Mouse (Mus musculus) cortical plate, adult 2 months (tissue): ENCODE measurements around the gene Tspan9. TPM values are rescaled to one million over a fixed set of nuclear protein-coding genes. Genes with fewer than 3 reads are reported as not detected.
A peak's percentile ranks its signal among the peaks of the same experiment; 100 is the strongest.

Experiments used
- H3K27ac ChIP-seq: fragments of 200-500 bp; 2 replicates; pipeline ENCODE4 v1.5.1; 2012; ENCODE audit warnings: low read length, control low read depth, inconsistent platforms; ENCODE audit not compliant: insufficient read depth
- H3K4me1 ChIP-seq: fragments of 200-500 bp; 2 replicates; pipeline ENCODE4 v1.6.1; 2011; ENCODE audit warnings: low read length; ENCODE audit not compliant: control insufficient read depth, insufficient read depth
- H3K4me3 ChIP-seq: fragments of 200-500 bp; 2 replicates; pipeline ENCODE4 v1.5.1; 2011; ENCODE audit warnings: mild to moderate bottlenecking, low read length, control low read depth; ENCODE audit not compliant: insufficient read depth
- CTCF ChIP-seq: fragments of 200-500 bp; IDR thresholded peaks from 2 replicates; pipeline ENCODE4 v1.5.1; 2011; ENCODE audit warnings: mild to moderate bottlenecking, control low read depth, low read length; ENCODE audit not compliant: insufficient read depth; ENCODE audit errors: extremely low read depth
- POLR2A ChIP-seq: fragments of 200-500 bp; IDR thresholded peaks from 2 replicates; pipeline ENCODE4 v1.6.1; 2011; ENCODE audit warnings: mild to moderate bottlenecking, low read length, control low read depth; ENCODE audit not compliant: insufficient read depth; ENCODE audit errors: extremely low read depth
- polyA plus RNA-seq: library from polyadenylated mRNA; depleted of rRNA; stranded (reverse); fragments of >200 nt; gene quantifications from 2 replicates; pipeline ENCODE4 v1.2.3, GENCODE M21; 2012

Tspan9 gene
- polyA plus RNA-seq, 1 experiment = 55.5 TPM

GRCm38 (mm10) chr6:128065982-128066381 lies 77.4 kb downstream of the Tspan9 start:
- no peaks in the 10 kb centered on the region for H3K4me1 ChIP-seq
- TF ChIP-seq POLR2A = no peak
- no peak overlapping the region for H3K4me3 ChIP-seq
- H3K27ac ChIP-seq = no peak overlapping the region

DNA sequence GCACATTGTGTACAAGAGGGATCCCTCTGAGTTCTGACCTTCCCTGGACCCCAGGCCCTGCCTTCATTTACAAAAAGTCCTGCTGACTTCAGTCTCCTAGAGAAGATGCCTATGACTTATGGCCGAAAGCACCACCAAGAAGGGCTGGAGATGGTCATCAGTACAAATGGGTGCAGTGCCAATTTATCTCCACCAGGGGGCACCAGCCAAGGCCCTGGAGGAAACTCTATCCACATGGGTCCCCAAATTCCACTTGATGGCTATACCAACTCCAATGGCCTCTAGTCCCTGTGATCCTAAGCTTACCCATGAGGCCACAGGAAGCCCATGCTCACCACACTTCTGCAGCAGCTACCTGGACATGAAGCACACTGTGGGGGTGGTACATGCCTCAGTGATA lies 79.9 kb downstream of the Tspan9 start:
- peak; percentile 51 for TF ChIP-seq CTCF
- no peak for TF ChIP-seq POLR2A
- no peak overlapping the region for H3K27ac ChIP-seq
- no peaks in the 10 kb centered on the region for H3K4me1 ChIP-seq
- H3K4me3 ChIP-seq = no peak overlapping the region

DNA sequence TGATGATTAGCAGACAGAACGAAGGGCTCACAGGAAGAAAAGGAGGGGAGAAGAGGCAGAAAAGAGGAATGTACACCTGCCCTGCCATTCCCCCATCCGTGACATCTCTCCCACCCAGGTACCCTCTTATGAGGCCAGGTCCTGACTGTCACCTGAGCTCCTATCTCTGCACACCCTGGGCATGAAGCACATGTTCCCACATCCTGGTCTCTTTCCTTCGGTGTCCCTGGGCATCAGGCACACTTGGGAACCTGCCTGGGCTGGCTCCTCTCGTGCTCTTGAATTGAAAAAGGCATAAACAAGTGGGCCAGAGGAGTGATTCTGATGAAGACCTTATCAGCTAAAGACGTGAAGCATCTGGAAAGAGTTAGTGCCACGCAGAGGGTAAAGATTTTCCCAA lies 80.6 kb downstream of the Tspan9 start:
- Histone ChIP-seq H3K4me3 (no peak overlapping the region), H3K4me1 (0 out of 2 replicates have a peak, but pooled peaks cover 3% of the 10 kb centered on the region), H3K27ac (no peak overlapping the region)
- TF ChIP-seq POLR2A = no peak
- no peak for TF ChIP-seq CTCF

- H3K27ac ChIP-seq = no peak overlapping the region
- H3K4me1 ChIP-seq = 0 out of 2 replicates have a peak, but pooled peaks cover 3% of the 10 kb centered on the region
- TF ChIP-seq CTCF (no peak), POLR2A (no peak)
- no peak overlapping the region for H3K4me3 ChIP-seq
Observed at GRCm38 (mm10) chr6:128062216-128062615, 81.2 kb downstream of the Tspan9 start.

DNA sequence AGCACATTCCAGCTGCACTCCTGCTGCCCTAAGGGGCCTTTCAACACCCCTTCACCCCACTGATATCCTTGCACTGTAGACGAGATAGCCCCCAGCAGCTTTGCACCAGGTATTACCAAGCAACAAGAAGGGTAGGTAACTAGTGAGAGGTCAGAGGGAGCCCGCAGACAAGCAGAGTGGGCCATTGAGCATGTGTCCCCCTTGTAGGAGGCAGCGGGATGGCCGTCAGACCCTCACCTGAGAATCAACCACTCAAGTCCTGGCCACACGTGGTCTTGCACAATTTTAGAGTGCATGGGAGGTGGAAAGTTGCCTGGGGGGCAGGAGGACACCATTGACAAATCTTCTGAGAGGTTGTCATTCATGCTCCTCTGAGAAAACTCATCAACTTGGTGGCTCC lies 82.1 kb downstream of the Tspan9 start:
- no peak overlapping the region for H3K27ac ChIP-seq
- no peak overlapping the region for H3K4me3 ChIP-seq
- TF ChIP-seq POLR2A (no peak), CTCF (no peak)
- 0 out of 2 replicates have a peak, but pooled peaks cover 3% of the 10 kb centered on the region for H3K4me1 ChIP-seq

DNA sequence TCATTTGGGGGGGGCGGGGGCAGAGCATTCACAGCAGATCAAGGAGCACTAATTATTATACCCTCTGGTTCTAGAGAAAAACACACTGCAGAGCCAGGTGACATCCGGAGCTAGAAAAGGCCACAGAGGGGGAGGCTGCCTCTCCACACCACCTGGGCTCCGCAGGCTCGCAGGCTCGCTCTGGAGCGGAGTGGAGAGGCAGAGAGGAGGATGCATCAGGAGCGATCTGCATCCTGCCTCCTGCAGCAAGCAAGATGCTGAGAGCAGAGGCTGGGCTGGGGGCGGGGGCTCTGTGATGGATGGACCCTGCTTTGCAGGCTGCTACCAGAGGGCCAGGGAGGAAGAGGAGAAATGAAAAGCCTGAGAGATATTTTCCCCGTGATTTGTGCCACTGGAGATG lies 84.8 kb downstream of the Tspan9 start:
- TF ChIP-seq POLR2A (no peak), CTCF (no peak)
- Histone ChIP-seq H3K4me3 (no peak overlapping the region), H3K4me1 (0 out of 2 replicates have a peak, but pooled peaks cover 3% of the 10 kb centered on the region), H3K27ac (no peak overlapping the region)

- TF ChIP-seq CTCF (no peak), POLR2A (no peak)
- 0 out of 2 replicates have a peak, but pooled peaks cover 3% of the 10 kb centered on the region for H3K4me1 ChIP-seq
- H3K27ac ChIP-seq = no peak overlapping the region
- no peak overlapping the region for H3K4me3 ChIP-seq
Observed at GRCm38 (mm10) chr6:128058157-128058556, 85.2 kb downstream of the Tspan9 start.

DNA sequence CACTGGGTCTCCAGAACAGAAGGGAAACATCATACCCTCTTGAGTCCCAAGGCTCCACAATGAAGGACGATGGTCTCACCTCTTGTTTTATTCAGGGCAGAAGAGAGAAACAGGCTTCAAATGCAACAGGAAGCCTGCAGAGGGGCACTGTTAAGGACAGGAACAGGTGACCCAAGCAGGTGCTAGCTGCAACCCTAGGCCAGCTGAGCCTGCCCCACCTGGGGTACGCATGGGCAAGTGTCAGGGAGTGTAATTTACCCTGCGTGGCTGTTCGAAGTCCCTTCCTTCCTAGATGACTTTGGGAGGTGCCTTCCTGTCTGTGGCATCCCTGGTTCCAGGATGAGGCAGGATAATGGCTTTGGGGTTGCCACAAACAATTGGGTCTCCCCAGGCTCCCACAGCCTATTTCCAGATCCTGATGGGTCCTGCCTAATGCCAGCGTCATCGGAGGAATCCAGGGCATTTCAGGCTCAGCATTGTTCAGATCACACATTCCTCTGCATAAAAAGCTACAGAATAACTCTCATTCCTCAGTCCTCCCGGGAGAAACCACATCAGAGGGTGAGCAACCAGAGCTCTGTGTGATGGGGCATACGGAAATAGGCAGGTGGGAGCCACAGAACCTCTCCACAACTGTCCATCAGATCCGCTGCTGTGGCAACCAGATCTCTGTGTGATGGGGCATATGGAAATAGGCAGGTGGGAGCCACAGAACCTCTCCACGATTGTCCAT lies 90.2 kb downstream of the Tspan9 start:
- H3K4me1 ChIP-seq = 0 out of 2 replicates have a peak, but pooled peaks cover 1% of the 10 kb centered on the region
- TF ChIP-seq CTCF (no peak), POLR2A (no peak)
- no peak overlapping the region for H3K4me3 ChIP-seq
- no peak overlapping the region for H3K27ac ChIP-seq

DNA sequence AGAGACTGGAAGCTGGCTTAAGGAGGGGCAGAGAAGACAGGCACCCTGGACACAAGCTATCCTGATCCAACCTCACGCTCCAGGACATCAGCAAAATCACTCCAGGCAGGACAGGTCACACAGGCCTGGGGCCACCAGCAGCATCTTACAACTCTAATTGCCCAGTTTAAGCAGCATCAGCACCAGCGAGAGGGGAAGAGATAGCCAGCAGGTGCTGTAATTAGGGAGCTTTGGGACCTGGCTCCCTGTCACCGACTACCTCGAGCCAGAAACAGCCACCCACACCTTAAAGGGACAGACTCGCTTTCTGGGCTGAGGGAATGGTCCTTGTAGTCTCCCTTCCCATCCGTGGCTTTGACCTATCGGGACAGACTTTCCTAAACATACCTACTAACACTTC lies 95.7 kb downstream of the Tspan9 start:
- peaks cover 2% of the 10 kb centered on the region; the same call in 1 of the 2 replicates for H3K4me1 ChIP-seq
- H3K4me3 ChIP-seq = no peak overlapping the region
- H3K27ac ChIP-seq = no peak overlapping the region
- TF ChIP-seq POLR2A (no peak), CTCF (no peak)

- H3K4me1 ChIP-seq = peaks cover 2% of the 10 kb centered on the region; the same call in 1 of the 2 replicates
- H3K4me3 ChIP-seq = no peak overlapping the region
- no peak overlapping the region for H3K27ac ChIP-seq
- TF ChIP-seq POLR2A (no peak), CTCF (no peak)
Observed at GRCm38 (mm10) chr6:128047239-128047638, 96.2 kb downstream of the Tspan9 start.

DNA sequence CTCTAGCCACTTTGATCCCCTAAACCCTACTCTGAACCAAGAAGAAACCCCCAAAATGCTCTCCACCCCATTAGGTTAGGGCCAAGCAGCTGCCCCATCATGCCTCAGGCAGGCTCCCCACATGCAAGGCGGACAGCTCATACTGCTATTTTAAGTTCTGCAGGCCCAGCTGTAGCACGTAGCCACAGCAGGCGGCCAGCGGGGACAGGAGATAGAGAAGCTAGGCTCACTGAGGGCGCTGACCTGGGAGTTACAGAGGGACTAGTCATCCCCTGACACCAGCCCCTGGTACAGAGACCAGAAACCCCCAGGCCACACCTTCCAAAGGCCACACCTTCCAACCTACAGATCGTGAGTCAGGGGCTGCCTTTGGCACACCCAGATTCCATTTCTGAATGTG lies 96.6 kb downstream of the Tspan9 start:
- no peak for TF ChIP-seq CTCF
- no peak for TF ChIP-seq POLR2A
- no peak overlapping the region for H3K27ac ChIP-seq
- H3K4me1 ChIP-seq = peaks cover 2% of the 10 kb centered on the region; the same call in 1 of the 2 replicates
- no peak overlapping the region for H3K4me3 ChIP-seq
